Mouse (Mus musculus): Measurements from ENCODE around the gene A4gnt. TPM values are rescaled to one million over a fixed set of nuclear protein-coding genes. Genes with fewer than 3 reads are reported as not detected.

Gene A4gnt
- not detected for polyA plus RNA-seq (2014; fragmentation: Illumina TruSeq; extraction: RNeasy Lipid Tissue Mini Kit (QIAGEN cat#74804); ENCODE audit: low read depth, low replicate concordance)

GRCm38 (mm10) chr9:99612202-99612601 is at the start of gene A4gnt:
Gene A4gnt (plus strand): TSS chr9:99612502.

DNA sequence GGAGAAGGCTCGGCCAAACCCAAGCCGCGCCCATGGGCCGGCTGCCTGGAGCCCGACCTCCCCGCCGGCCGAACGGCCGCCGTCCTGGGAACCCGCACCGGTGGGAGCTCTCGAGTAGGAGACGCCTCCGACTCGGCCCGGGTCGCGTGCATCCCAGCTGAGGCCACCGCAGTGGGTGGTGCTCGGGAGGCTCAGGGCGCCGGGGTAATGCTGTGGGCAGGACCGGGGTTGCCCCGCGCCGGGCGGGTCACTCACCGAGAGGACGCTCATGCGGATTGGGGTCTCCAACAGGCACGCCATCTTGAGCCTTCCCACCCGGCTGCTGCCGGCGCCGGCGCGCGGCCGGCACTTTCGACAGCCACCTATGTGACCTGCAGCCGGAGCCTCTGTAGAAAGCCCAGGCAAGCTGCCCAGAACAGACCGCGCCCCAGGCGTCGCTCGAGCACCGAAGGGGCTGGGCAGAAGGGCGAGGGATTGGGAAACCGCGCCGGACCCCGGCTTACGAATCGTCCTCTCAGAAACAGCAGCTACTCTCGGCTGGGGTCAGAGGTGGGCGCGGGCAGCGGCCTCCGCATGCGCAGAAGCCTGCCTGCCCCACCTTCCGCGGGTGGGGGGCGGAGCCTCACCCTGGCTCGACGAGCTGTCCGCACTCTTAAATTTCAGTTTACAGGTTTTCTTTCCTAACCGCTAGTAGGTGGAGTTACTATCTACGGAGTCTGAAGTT is 43.8 kb upstream of the A4gnt start, which contains the start of gene Armc8:
Gene Armc8 (minus strand): TSS at position 553 of the 724 bp plus-strand sequence.

DNA sequence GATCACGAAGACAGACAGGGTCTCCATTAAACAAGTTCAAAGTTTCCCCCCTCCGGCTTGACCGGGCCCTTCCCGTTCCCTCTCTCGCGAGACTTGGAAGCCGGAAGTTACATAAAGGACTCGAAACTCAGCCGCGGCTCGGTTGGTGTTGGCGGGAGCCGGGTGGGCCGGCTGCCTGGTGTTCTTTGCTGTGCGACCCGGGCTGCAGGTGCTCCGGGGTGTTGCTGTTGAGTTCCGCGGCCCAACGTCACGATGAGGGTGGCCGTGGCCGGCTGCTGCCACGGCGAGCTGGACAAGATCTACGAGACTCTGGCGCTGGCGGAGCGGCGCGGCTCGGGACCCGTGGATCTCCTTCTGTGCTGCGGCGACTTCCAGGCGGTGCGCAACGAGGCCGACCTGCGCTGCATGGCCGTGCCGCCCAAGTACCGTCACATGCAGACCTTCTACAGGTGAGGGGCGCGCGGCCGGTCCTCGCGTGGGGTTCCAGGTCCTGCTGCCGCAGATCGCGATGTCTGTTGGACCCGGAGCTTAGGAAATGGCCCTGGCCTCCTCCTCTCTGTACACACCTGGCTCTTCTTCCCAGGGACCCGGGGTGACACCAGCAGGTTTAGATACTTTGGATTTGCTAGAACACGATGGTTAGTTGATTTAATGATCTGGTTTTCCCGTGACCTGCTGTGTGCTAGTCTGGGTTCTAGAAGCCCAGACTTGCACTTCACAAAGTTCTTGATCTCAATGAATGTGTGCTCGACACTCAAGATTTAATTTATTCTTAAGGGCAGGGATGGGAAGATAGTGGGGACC is 36.4 kb upstream of the A4gnt start, which contains the start of gene Dbr1:
Gene Dbr1 (plus strand): TSS at position 123 of the 804 bp plus-strand sequence.

GRCm38 (mm10) chr9:99629281-99630011 is 17.1 kb downstream of the A4gnt start, which contains the start of gene Dzip1l:
Gene Dzip1l (plus strand): TSS chr9:99629496.

Other genes starting within 250 kb of the A4gnt start
- gene Mras, start 175.1 kb upstream of the A4gnt start, polyA plus RNA-seq (2014; fragmentation: Illumina TruSeq; extraction: RNeasy Lipid Tissue Mini Kit (QIAGEN cat#74804); ENCODE audit: low read depth, low replicate concordance) = 18.5 TPM
- gene Nme9, start 161.0 kb upstream of the A4gnt start, polyA plus RNA-seq (2014; fragmentation: Illumina TruSeq; extraction: RNeasy Lipid Tissue Mini Kit (QIAGEN cat#74804); ENCODE audit: low read depth, low replicate concordance) = 4.7 TPM
- gene Armc8, start 43.6 kb upstream of the A4gnt start, polyA plus RNA-seq (2014; fragmentation: Illumina TruSeq; extraction: RNeasy Lipid Tissue Mini Kit (QIAGEN cat#74804); ENCODE audit: low read depth, low replicate concordance) = 15.8 TPM
- 9.4 TPM for gene Dbr1, start 36.7 kb upstream of the A4gnt start, polyA plus RNA-seq (2014; fragmentation: Illumina TruSeq; extraction: RNeasy Lipid Tissue Mini Kit (QIAGEN cat#74804); ENCODE audit: low read depth, low replicate concordance)
- gene Dzip1l, start 17.0 kb downstream of the A4gnt start, polyA plus RNA-seq (2014; fragmentation: Illumina TruSeq; extraction: RNeasy Lipid Tissue Mini Kit (QIAGEN cat#74804); ENCODE audit: low read depth, low replicate concordance) = 5.3 TPM
- not detected for gene Cldn18, start 104.8 kb downstream of the A4gnt start, polyA plus RNA-seq (2014; fragmentation: Illumina TruSeq; extraction: RNeasy Lipid Tissue Mini Kit (QIAGEN cat#74804); ENCODE audit: low read depth, low replicate concordance)

All from adipose tissue, adult 10 weeks (tissue).